Mouse (Mus musculus) adrenal gland, adult 2 months (tissue): ENCODE measurements at regions not wholly inside any gene's neighbourhood (a gene's known extent, or its start where the extent isn't known, plus 50 kb on each side); places are given as distances from the start of the nearest gene placed in this dataset.

ENCODE experiments used
- DNase-seq: peaks from one replicate; pipeline ENCODE4 v3.0.0; 2021
- microRNA-seq, 2 experiments: library from miRNA; unstranded; fragments of <30 nt; microRNA quantifications; one replicate each; pipeline ENCODE4 v1.2.0; 2021

- DNase-seq = no peak
These were observed 511.5 kb downstream of the Phf3 start for GRCm38 (mm10) chr1:30362072-30362769.

- DNase-seq = no peak
These were observed 553.0 kb downstream of the Phf3 start for GRCm38 (mm10) chr1:30320657-30321262.

- no peak for DNase-seq
These were observed 555.5 kb downstream of the Phf3 start for GRCm38 (mm10) chr1:30318195-30318594.

GRCm38 (mm10) chr1:30289073-30289472 lies 584.6 kb downstream of the Phf3 start:
- DNase-seq = no peak

- no peak for DNase-seq
These were observed 611.3 kb downstream of the Phf3 start for GRCm38 (mm10) chr1:30262418-30262817.

- no peak for DNase-seq
These were observed 614.2 kb downstream of the Phf3 start for GRCm38 (mm10) chr1:30259547-30259946.

- peak; percentile 61 for DNase-seq
These were observed 656.9 kb downstream of the Phf3 start for GRCm38 (mm10) chr1:30216764-30217348.

- no peak for DNase-seq
These were observed 669.0 kb downstream of the Phf3 start for GRCm38 (mm10) chr1:30204608-30205262.

- DNase-seq = no peak
These were observed 697.5 kb downstream of the Phf3 start for GRCm38 (mm10) chr1:30176225-30176624.

GRCm38 (mm10) chr1:30144997-30145396 lies 728.7 kb downstream of the Phf3 start:
- peak; percentile 2 for DNase-seq

GRCm38 (mm10) chr1:30114186-30114585 lies 759.5 kb downstream of the Phf3 start:
- no peak for DNase-seq

Small RNA genes in the stretch of these regions (microRNA-seq; reads per million reads assigned to microRNA genes)
- gene Gm27430 = 0 reads per million in 2 experiments
